Mouse (Mus musculus) urinary bladder, postnatal 10 days (tissue): Measurements from ENCODE around the gene Btbd18.
"Not testable (repeated sequence)": the region's sequence is repeated elsewhere in the genome, so short reads cannot be mapped to it uniquely, and the experiment has no call there.

Source experiments
- DNase-seq: peaks from one replicate; pipeline ENCODE4 v3.0.0; 2022; ENCODE audit warnings: low spot score

Btbd18 gene

GRCm38 (mm10) chr2:84647051-84647568 is 11.8 kb upstream of the Btbd18 start:
- DNase-seq, result no peak

- no peak for DNase-seq
Measured at GRCm38 (mm10) chr2:84648369-84648768, 10.5 kb upstream of the Btbd18 start.

- no peak for DNase-seq
Measured at GRCm38 (mm10) chr2:84649674-84650073, 9.2 kb upstream of the Btbd18 start.

GRCm38 (mm10) chr2:84650464-84651195 is 8.2 kb upstream of the Btbd18 start, which contains the start of gene Ctnnd1:
TSS of gene Ctnnd1 (minus strand) at chr2:84650765.
- peak; percentile 34 for DNase-seq

GRCm38 (mm10) chr2:84653354-84653753 is 5.5 kb upstream of the Btbd18 start:
- no peak for DNase-seq

- no peak for DNase-seq
Measured at GRCm38 (mm10) chr2:84655864-84656263, 3.0 kb upstream of the Btbd18 start.

- DNase-seq, result no peak
Measured at GRCm38 (mm10) chr2:84660253-84660652, 1.4 kb downstream of the Btbd18 start.

GRCm38 (mm10) chr2:84662866-84663265 is 4.0 kb downstream of the Btbd18 start:
- no peak for DNase-seq

GRCm38 (mm10) chr2:84666081-84666480 is 7.2 kb downstream of the Btbd18 start:
- no peak for DNase-seq

GRCm38 (mm10) chr2:84669828-84670568 is 11.1 kb downstream of the Btbd18 start:
- DNase-seq, result no peak

- peak; percentile 38 for DNase-seq
Measured at GRCm38 (mm10) chr2:84670569-84670933, 11.7 kb downstream of the Btbd18 start, which contains the start of gene Selenoh. TSS of gene Selenoh (minus strand) at chr2:84670770.

- not testable (repeated sequence) for DNase-seq
Measured at GRCm38 (mm10) chr2:84671535-84671934, 12.7 kb downstream of the Btbd18 start.

- no peak for DNase-seq
Measured at GRCm38 (mm10) chr2:84677270-84677967, 18.5 kb downstream of the Btbd18 start.

GRCm38 (mm10) chr2:84677968-84678880 is 19.3 kb downstream of the Btbd18 start, which contains the start of the genes Gm28635 and Med19:
TSS of gene Gm28635 (minus strand) at chr2:84678041.
TSS of gene Med19 (plus strand) at chr2:84678402.
- peak; percentile 54 for DNase-seq

GRCm38 (mm10) chr2:84679016-84679415 is 20.1 kb downstream of the Btbd18 start, which contains the start of gene Tmx2:
TSS of gene Tmx2 (minus strand) at chr2:84679140.
- DNase-seq, result no peak

GRCm38 (mm10) chr2:84682605-84683183 is 23.8 kb downstream of the Btbd18 start:
- DNase-seq, result no peak

GRCm38 (mm10) chr2:84688080-84688844 is 29.4 kb downstream of the Btbd18 start:
- DNase-seq, result no peak

- DNase-seq, result no peak
Measured at GRCm38 (mm10) chr2:84690050-84690449, 31.2 kb downstream of the Btbd18 start.

- no peak for DNase-seq
Measured at GRCm38 (mm10) chr2:84695007-84695695, 36.3 kb downstream of the Btbd18 start.
